Mouse (Mus musculus) olfactory bulb, adult 2 months (tissue): ENCODE measurements at regions not wholly inside any gene's neighbourhood (a gene's known extent, or its start where the extent isn't known, plus 50 kb on each side); places are given as distances from the start of the nearest gene placed in this dataset.

Source experiments
- H3K27ac ChIP-seq: fragments of 200-500 bp; 2 replicates; pipeline ENCODE4 v1.5.1; 2012; ENCODE audit warnings: low read depth, low read length; ENCODE audit not compliant: insufficient read depth
- H3K4me1 ChIP-seq: fragments of 200-500 bp; 2 replicates; pipeline ENCODE4 v1.6.1; 2012; ENCODE audit warnings: low read length; ENCODE audit not compliant: control insufficient read depth, insufficient read depth
- H3K4me3 ChIP-seq: fragments of 200-500 bp; 2 replicates; pipeline ENCODE4 v1.5.1; 2012; ENCODE audit warnings: mild to moderate bottlenecking, low read depth, low read length, moderate library complexity; ENCODE audit not compliant: insufficient read depth
- CTCF ChIP-seq: fragments of 200-500 bp; IDR thresholded peaks from 2 replicates; pipeline ENCODE4 v1.5.1; 2012; ENCODE audit warnings: low read depth, mild to moderate bottlenecking, low read length, moderate library complexity; ENCODE audit not compliant: insufficient read depth
- POLR2A ChIP-seq: fragments of 200-500 bp; IDR thresholded peaks from 2 replicates; pipeline ENCODE4 v1.6.1; 2012; ENCODE audit warnings: mild to moderate bottlenecking, low read depth, low read length, moderate library complexity; ENCODE audit not compliant: insufficient read depth
- WGBS: fragments of 180-500 bp; shearing (Covaris S2); methylation state at CpG from one replicate; pipeline ENCODE4 v1.1.7; 2018; 5-methylcytosine and 5-hydroxymethylcytosine counted together

DNA sequence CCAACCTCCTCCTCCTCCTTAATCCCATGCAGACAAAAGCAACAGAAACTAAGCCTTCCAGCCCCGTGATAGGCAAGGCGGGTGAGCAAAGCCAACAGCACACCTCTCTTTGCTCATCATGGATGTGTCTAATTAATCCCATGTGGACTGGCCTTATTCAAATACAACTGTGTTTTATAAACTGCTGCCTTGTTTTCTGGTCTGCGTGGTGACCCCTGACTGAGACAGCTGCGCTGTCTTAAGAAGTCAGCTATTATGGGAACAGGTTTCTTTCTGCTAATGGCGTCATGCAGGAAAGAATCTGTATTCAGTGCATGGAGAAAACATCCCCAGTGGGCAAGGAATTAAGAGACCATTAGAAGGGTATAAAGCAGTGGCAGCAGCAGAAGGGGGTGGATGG, 161.6 kb upstream of the Kiz start:
- Histone ChIP-seq H3K4me1 (no peaks in the 10 kb centered on the region), H3K4me3 (no peak overlapping the region), H3K27ac (no peak overlapping the region)
- TF ChIP-seq POLR2A (no peak), CTCF (no peak)
- WGBS, result 19% methylated on average over 5 of the region's 5 CpGs

DNA sequence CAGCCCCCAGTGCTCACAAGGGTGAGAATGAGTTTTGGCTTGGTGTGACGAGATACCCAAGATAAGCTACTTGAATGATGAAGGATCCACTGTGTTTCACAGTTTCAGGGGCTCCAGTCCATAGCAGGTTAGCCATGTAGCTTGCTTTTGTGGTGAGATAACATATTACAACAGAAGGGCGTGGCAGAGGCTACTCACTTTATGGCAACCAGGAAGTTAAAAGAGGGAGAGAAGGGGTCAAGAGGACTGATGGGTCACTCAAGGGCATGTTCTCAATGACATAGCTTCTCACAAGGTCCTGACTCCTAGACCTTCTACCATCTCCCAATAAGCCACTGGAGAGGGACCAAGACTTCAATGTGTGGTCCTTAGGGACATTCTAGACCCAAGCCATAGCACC, 159.4 kb upstream of the Kiz start:
- Histone ChIP-seq H3K4me3 (no peak overlapping the region), H3K4me1 (no peaks in the 10 kb centered on the region), H3K27ac (no peak overlapping the region)
- no peak for TF ChIP-seq POLR2A
- no peak for TF ChIP-seq CTCF
- 91% methylated on average over 2 of the region's 2 CpGs for WGBS

DNA sequence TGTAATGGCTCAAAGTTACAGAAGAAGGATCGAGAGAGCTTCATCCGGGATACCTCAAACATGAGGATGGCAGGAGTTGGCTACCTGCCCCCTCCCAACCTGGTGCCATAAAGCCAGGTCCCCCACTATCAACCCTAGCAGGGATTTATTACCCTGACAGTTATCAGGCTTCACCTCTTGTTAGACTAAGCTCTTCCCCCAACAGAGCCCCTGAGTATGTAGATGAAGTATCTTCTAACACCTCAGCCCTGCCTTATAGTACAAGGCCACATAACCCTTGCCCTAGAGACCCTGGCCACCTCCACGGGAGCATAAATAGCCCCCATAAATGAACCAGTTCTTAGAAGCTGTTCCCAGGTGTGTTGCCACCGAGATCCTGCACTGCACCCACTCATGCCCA, 158.9 kb upstream of the Kiz start:
- TF ChIP-seq POLR2A, result no peak
- no peak for TF ChIP-seq CTCF
- Histone ChIP-seq H3K4me1 (no peaks in the 10 kb centered on the region), H3K27ac (no peak overlapping the region), H3K4me3 (no peak overlapping the region)
- WGBS, result 92% methylated on average over 4 of the region's 4 CpGs

DNA sequence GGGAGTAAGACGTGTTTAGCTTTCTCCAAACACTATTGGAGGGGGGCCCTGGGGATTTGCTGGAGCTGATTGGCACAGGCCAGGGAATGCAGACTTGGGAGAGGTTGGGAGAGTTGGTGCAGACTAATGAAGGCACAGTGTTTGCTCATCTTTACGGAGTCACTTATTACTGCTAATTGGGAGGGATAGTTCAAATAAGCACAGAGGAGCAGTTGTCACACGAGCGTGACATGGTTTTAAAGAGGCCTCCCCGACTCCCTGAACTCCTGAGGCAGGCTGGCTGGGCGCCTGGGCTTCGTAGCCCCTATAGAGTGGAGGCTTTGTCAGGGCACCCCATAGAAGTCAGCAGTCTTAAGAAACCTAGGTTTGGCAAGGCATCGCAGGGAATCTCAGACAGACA, 145.0 kb upstream of the Kiz start:
- WGBS, result 43% methylated on average over 8 of the region's 8 CpGs
- no peak overlapping the region for H3K27ac ChIP-seq
- TF ChIP-seq POLR2A (no peak), CTCF (no peak)

DNA sequence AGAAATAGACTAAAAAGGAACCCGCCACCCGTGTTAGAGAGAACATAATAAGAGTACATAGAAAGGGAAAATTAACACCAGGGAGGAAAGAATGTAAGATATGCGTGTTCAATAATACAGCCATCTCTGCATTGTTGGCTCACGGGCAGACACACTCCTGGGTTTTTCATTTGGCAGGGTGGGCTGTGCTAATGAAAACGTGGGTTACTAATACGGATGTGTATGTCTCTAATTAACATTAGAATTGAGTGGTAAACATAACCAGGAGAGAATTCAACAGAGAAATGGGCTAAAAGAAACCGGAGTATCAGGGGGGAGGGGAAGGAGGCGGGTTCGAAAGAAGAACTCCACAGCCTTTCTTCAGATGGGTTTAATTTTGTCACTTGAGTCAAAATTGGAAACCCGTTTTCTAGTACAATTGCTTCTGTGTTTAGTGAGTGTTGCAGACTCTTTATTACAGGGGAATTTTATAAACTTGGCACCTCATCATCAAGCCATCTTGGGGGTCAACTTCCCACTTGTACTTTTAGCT, 134.4 kb upstream of the Kiz start:
- H3K27ac ChIP-seq, result no peak overlapping the region
- no peaks in the 10 kb centered on the region for H3K4me1 ChIP-seq
- 25% methylated on average over 10 of the region's 10 CpGs for WGBS
- H3K4me3 ChIP-seq, result no peak overlapping the region
- no peak for TF ChIP-seq POLR2A
- TF ChIP-seq CTCF, result no peak

More for the DNA sequence above, 145.0 kb upstream of the Kiz start:
- Histone ChIP-seq H3K4me1 (no peaks in the 10 kb centered on the region), H3K4me3 (no peak overlapping the region)

DNA sequence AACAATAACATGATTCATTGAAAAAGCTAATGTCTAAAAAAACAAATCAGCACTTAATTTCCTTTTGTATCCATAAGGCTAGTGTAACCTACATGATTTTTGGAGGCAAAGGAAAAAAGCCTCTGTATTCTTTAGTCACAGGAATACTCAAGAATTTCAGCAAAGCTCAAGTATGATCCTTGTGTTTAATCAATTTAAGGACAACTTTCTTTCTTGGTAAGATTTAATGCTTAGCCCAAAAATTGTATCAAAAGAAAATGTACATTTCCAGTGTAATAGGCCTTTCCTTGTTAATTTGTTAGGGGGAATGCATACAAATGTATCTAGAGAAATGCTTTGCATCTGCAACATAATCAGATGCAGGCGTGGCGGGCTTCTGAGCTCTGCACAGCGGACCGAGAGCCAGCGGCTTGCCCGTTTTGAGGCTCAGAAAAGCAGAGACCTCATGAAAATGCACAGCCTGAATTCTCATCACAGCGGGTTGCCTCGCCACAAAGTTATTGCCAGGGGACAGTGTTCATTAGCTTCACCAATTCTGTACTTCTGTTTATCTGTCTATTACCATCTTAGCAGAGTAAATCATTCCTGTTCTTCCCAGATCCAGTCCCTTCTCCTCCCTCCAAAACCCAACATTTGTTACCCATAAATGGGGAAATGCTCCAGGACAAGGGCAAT, 133.2 kb upstream of the Kiz start:
- Histone ChIP-seq H3K4me1 (no peaks in the 10 kb centered on the region), H3K27ac (no peak overlapping the region), H3K4me3 (no peak overlapping the region)
- 66% methylated on average over 8 of the region's 8 CpGs for WGBS
- TF ChIP-seq POLR2A (no peak), CTCF (no peak)

DNA sequence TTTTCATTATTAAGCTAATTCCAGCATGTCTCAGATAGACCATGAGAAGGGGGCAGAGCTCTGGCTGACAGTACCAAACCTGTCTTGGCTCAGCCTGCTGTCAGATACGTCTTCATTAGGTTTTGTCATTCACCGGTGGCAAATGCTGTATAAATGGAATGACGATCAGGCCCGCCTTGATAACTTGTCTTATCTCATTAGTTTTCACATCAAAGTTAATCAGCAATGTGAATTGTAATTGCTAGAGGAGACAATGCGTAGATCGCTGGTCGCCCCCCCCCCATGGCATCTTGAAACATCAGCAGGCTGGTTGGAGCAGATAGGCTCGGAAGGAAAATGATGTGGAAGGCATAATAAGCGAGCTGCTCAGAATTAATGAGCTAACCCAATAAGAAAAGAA, 132.5 kb upstream of the Kiz start:
- TF ChIP-seq CTCF (no peak), POLR2A (no peak)
- no peak overlapping the region for H3K4me3 ChIP-seq
- no peaks in the 10 kb centered on the region for H3K4me1 ChIP-seq
- WGBS, result 57% methylated on average over 9 of the region's 9 CpGs
- H3K27ac ChIP-seq, result no peak overlapping the region

DNA sequence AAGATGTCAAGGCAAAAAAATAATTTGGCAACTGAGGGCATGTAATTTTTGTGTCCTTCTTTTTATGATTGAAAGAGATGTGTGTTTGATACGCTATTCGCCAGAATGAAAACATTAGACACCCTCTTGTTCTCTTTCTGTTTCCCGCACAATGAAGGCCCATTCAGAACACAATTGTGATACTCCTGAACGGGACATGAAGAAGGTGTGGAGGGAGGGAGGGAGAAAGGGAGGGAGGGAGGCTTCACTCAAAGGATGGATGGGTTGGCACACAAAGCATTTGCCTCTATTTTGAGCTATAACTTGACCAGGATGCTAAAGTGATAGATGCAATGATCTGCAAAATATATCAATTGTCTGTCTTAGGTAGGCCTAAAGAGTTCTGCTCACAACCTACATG, 132.0 kb upstream of the Kiz start:
- WGBS, result 77% methylated on average over 4 of the region's 4 CpGs
- no peaks in the 10 kb centered on the region for H3K4me1 ChIP-seq

DNA sequence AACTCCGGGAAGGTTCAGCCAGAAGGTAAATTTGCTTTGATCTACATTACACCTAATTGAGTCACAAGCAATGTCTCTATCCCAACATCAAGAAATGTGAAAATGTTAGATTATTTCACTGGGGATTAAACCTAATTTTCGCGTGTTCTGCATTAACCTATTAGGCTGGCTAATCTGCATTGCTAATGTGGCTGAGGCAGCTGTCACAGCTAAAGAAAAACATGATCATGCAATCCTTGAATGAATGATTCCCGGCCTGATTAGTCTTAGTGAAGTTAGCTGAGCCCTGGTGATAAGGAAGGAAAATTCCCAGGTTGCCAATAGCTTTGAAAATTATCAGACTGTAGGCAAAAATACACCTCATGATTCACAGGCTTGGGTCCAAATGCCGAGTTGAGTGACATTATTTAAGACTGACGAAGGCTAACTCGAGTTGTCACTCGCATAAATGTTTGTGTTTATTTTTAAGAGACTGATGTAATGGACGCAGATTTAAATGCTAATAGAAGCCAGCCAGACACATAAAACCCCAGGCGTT, 131.5 kb upstream of the Kiz start:
- Histone ChIP-seq H3K4me1 (no peaks in the 10 kb centered on the region), H3K27ac (no peak overlapping the region), H3K4me3 (no peak overlapping the region)
- TF ChIP-seq POLR2A (no peak), CTCF (no peak)
- 66% methylated on average over 10 of the region's 10 CpGs for whole genome bisulfite sequencing

More for the DNA sequence above, 132.0 kb upstream of the Kiz start:
- Histone ChIP-seq H3K27ac (no peak overlapping the region), H3K4me3 (no peak overlapping the region)
- TF ChIP-seq CTCF, result no peak
- TF ChIP-seq POLR2A, result no peak

DNA sequence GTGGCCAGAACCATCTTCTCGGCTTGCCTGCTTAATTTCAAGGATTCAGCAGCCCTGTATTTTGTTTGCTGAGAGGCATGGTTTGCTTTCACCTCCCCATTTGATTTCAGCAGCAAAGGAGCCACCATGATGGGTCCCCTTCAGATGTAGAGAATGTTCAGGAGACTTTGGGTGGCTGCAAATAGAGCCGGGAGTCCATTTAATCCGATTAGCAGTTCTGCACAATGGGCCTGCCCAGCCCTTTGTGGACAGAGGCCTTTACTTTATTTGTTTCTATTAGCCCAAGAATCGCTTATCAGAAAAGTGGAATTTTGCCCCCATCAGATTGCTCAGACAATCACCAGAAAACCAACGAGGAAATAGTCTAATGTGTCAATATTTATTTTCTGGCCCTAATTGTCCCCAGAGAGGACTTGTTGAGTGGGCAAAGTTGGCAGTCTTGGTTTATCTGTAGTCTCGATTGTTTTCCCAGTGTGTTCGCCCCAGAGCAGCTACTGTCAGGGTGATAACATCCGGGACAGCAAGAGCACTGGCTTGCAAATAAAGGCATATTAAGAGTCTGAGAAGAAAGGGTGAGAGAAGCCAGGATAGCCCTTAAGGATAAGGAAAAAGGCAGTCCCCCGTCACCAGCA, 130.6 kb upstream of the Kiz start:
- Histone ChIP-seq H3K27ac (no peak overlapping the region), H3K4me1 (no peaks in the 10 kb centered on the region), H3K4me3 (no peak overlapping the region)
- no peak for TF ChIP-seq CTCF
- TF ChIP-seq POLR2A, result no peak
- 69% methylated on average over 9 of the region's 9 CpGs for WGBS
